Mouse (Mus musculus) brain, embryonic 14.5 days (tissue): ENCODE measurements at regions not wholly inside any gene's neighbourhood (a gene's known extent, or its start where the extent isn't known, plus 50 kb on each side); places are given as distances from the start of the nearest gene placed in this dataset.

Source experiments
- CTCF ChIP-seq: fragments of 200-500 bp; IDR thresholded peaks from 2 replicates; pipeline ENCODE4 v1.5.1; 2012; ENCODE audit warnings: inconsistent platforms, mild to moderate bottlenecking, moderate library complexity, borderline replicate concordance; ENCODE audit not compliant: insufficient read depth, insufficient read length; ENCODE audit errors: extremely low read depth
- POLR2A ChIP-seq: fragments of 200-500 bp; IDR thresholded peaks from 2 replicates; pipeline ENCODE4 v1.6.1; 2012; ENCODE audit warnings: mild to moderate bottlenecking, inconsistent platforms, borderline replicate concordance; ENCODE audit not compliant: poor library complexity, insufficient read depth, insufficient read length, severe bottlenecking; ENCODE audit errors: extremely low read depth

DNA sequence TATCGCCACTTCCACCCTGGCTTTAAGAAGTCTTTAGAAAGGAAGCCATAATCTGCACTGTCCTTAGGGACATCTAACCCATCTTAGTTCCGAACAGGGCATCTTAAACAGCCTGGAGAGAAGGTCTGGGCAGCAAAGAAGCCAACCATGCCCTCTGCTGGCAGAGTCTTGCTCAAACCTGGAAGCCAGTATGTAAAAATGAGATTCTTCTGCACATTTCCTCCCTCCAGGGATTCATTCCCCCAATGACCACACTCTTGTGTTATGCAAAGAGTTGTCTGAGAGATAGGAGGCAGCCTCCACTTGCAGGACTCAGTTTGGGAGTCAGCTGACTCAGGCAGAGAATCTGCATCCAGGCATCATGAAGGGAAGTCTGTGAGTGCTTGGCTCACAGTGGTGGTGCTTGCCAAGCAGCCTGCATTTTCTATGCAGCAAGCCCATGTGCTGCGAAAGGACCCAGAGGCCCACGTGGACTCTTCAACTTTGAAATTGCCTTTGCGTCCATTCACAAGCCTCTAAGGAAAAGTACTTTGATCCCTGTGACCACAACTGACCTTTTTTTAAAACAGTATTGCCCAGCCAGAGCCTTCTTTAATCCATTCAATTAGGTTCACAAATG lies 92.3 kb upstream of the Cd93 start:
- TF ChIP-seq CTCF (peak; percentile 36; the same call in 1 of the 2 replicates), POLR2A (no peak)
